Mouse (Mus musculus) neural tube, embryonic 12.5 days (tissue): ENCODE results near the gene Cops2. TPM values are rescaled to one million over a fixed set of nuclear protein-coding genes. Genes with fewer than 3 reads are reported as not detected.

ENCODE experiments used
- ATAC-seq: fragments of 200-750 bp; cut with Nextera tagmentation; 2 replicates; pipeline ENCODE4 v1.8.0; 2017; ENCODE audit warnings: low read depth, mild to moderate bottlenecking, moderate TSS enrichment, moderate library complexity; ENCODE audit not compliant: low FRiP score
- H3K27ac ChIP-seq: fragments of 300-500 bp; sonication (generic); 2 replicates; pipeline ENCODE4 v1.5.1; 2016
- H3K27me3 ChIP-seq: fragments of 300-500 bp; sonication (generic); replicated peaks from 2 replicates; pipeline ENCODE4 v1.6.1; 2016; ENCODE audit warnings: mild to moderate bottlenecking
- H3K36me3 ChIP-seq: fragments of 300-500 bp; sonication (generic); 2 replicates; pipeline ENCODE4 v1.6.1; 2016; ENCODE audit warnings: mild to moderate bottlenecking
- H3K4me1 ChIP-seq: fragments of 300-500 bp; sonication (generic); 2 replicates; pipeline ENCODE4 v1.6.1; 2016
- H3K4me2 ChIP-seq: fragments of 300-500 bp; sonication (generic); replicated peaks from 2 replicates; pipeline ENCODE4 v1.6.1; 2016; ENCODE audit warnings: mild to moderate bottlenecking
- H3K4me3 ChIP-seq: fragments of 300-500 bp; sonication (generic); 2 replicates; pipeline ENCODE4 v1.5.1; 2016
- H3K9ac ChIP-seq: fragments of 300-500 bp; sonication (generic); 2 replicates; pipeline ENCODE4 v1.6.1; 2016; ENCODE audit warnings: mild to moderate bottlenecking
- H3K9me3 ChIP-seq: fragments of 300-500 bp; sonication (generic); 2 replicates; pipeline ENCODE4 v1.6.1; 2016; ENCODE audit warnings: mild to moderate bottlenecking
- WGBS: fragments of 180-500 bp; shearing (Covaris S2); methylation state at CpG from one replicate; pipeline ENCODE4 v1.1.7; 2016; 5-methylcytosine and 5-hydroxymethylcytosine counted together
- polyA plus RNA-seq: library from polyadenylated mRNA; unstranded; fragments of >200 nt; fragmentation: Nextera tagmentation; extraction: Ambion mirVana; gene quantifications from 2 replicates; pipeline ENCODE4 v1.2.1, GENCODE M21; 2016

Cops2 gene
- polyA plus RNA-seq, 1 experiment from 2014 or later: 83.4 TPM

GRCm38 (mm10) chr2:125866058-125866740 lies 7.3 kb upstream of the Cops2 start:
- H3K27ac ChIP-seq: no peak overlapping the region

GRCm38 (mm10) chr2:125865585-125865984 lies 6.6 kb upstream of the Cops2 start:
- ATAC-seq: no peak
- no peaks in the 10 kb centered on the region for H3K36me3 ChIP-seq
- no peak overlapping the region for H3K27ac ChIP-seq
- H3K4me1 ChIP-seq: peaks cover 4% of the 10 kb centered on the region; the same call in 1 of the 2 replicates
- H3K9ac ChIP-seq: no peak overlapping the region
- H3K27me3 ChIP-seq: no peaks in the 10 kb centered on the region
- H3K9me3 ChIP-seq: no peaks in the 10 kb centered on the region
- peak overlapping the region; percentile 64 for H3K4me2 ChIP-seq
- no peak overlapping the region for H3K4me3 ChIP-seq

More at GRCm38 (mm10) chr2:125866058-125866740, 7.3 kb upstream of the Cops2 start:
- Histone ChIP-seq H3K9ac (peak overlapping the region; percentile 52), H3K27me3 (no peaks in the 10 kb centered on the region), H3K9me3 (no peaks in the 10 kb centered on the region), H3K4me2 (peak overlapping the region; percentile 64), H3K4me3 (peak overlapping the region; percentile 37), H3K4me1 (peaks cover 4% of the 10 kb centered on the region; the same call in 1 of the 2 replicates), H3K36me3 (no peaks in the 10 kb centered on the region)
- peak; percentile 64 for ATAC-seq
- 12% methylated on average over 23 of the region's 23 CpGs for WGBS

GRCm38 (mm10) chr2:125864551-125864950 lies 5.6 kb upstream of the Cops2 start:
- no peaks in the 10 kb centered on the region for H3K27me3 ChIP-seq
- ATAC-seq: no peak
- H3K9me3 ChIP-seq: no peaks in the 10 kb centered on the region
- H3K9ac ChIP-seq: no peak overlapping the region
- no peaks in the 10 kb centered on the region for H3K36me3 ChIP-seq
- H3K4me1 ChIP-seq: peaks cover 4% of the 10 kb centered on the region; the same call in 1 of the 2 replicates
- no peak overlapping the region for H3K4me3 ChIP-seq
- 90% methylated on average over 1 of the region's 1 CpGs for WGBS
- H3K27ac ChIP-seq: no peak overlapping the region
- no peak overlapping the region for H3K4me2 ChIP-seq

- no peak overlapping the region for H3K4me2 ChIP-seq
- no peak overlapping the region for H3K27ac ChIP-seq
- H3K4me1 ChIP-seq: peaks cover 4% of the 10 kb centered on the region; the same call in 1 of the 2 replicates
- H3K27me3 ChIP-seq: no peaks in the 10 kb centered on the region
- no peak overlapping the region for H3K4me3 ChIP-seq
- H3K9me3 ChIP-seq: no peaks in the 10 kb centered on the region
- H3K36me3 ChIP-seq: no peaks in the 10 kb centered on the region
- ATAC-seq: no peak
- H3K9ac ChIP-seq: no peak overlapping the region
- 89% methylated on average over 3 of the region's 3 CpGs for WGBS
Measured at GRCm38 (mm10) chr2:125863799-125864198, 4.9 kb upstream of the Cops2 start.

- no peaks in the 10 kb centered on the region for H3K9me3 ChIP-seq
- H3K27me3 ChIP-seq: no peaks in the 10 kb centered on the region
- H3K4me3 ChIP-seq: peak overlapping the region; percentile 100
- no peak for ATAC-seq
- peak overlapping the region; percentile 73 for H3K4me2 ChIP-seq
- H3K4me1 ChIP-seq: no peaks in the 10 kb centered on the region
- peak overlapping the region; percentile 99; the same call in 1 of the 2 replicates for H3K9ac ChIP-seq
- 50% methylated on average over 3 of the region's 3 CpGs for WGBS
- no peak overlapping the region for H3K27ac ChIP-seq
- no peaks in the 10 kb centered on the region for H3K36me3 ChIP-seq
Measured at GRCm38 (mm10) chr2:125857707-125858106, 1.2 kb downstream of the Cops2 start.

- Histone ChIP-seq H3K36me3 (peaks cover 18% of the 10 kb centered on the region), H3K9ac (no peak overlapping the region), H3K27ac (no peak overlapping the region), H3K4me1 (no peaks in the 10 kb centered on the region), H3K4me3 (no peak overlapping the region), H3K4me2 (no peak overlapping the region), H3K9me3 (no peaks in the 10 kb centered on the region), H3K27me3 (no peaks in the 10 kb centered on the region)
- ATAC-seq: no peak
- WGBS: 85% methylated on average over 2 of the region's 2 CpGs
Measured at GRCm38 (mm10) chr2:125851237-125851636, 7.7 kb downstream of the Cops2 start.

GRCm38 (mm10) chr2:125838708-125839284 lies 20.1 kb downstream of the Cops2 start:
- no peaks in the 10 kb centered on the region for H3K27me3 ChIP-seq
- no peaks in the 10 kb centered on the region for H3K9me3 ChIP-seq
- no peak overlapping the region for H3K4me3 ChIP-seq
- no peak for ATAC-seq
- 36% methylated on average over 2 of the region's 2 CpGs for WGBS
- H3K4me1 ChIP-seq: no peaks in the 10 kb centered on the region
- no peak overlapping the region for H3K27ac ChIP-seq
- H3K36me3 ChIP-seq: peaks cover 53% of the 10 kb centered on the region
- no peak overlapping the region for H3K9ac ChIP-seq
- H3K4me2 ChIP-seq: no peak overlapping the region

GRCm38 (mm10) chr2:125838091-125838490 lies 20.8 kb downstream of the Cops2 start:
- H3K9ac ChIP-seq: no peak overlapping the region
- peaks cover 58% of the 10 kb centered on the region for H3K36me3 ChIP-seq
- no peaks in the 10 kb centered on the region for H3K27me3 ChIP-seq
- no peak overlapping the region for H3K4me3 ChIP-seq
- H3K9me3 ChIP-seq: no peaks in the 10 kb centered on the region
- no peak overlapping the region for H3K27ac ChIP-seq
- ATAC-seq: no peak
- no peaks in the 10 kb centered on the region for H3K4me1 ChIP-seq
- H3K4me2 ChIP-seq: no peak overlapping the region
- WGBS: 96% methylated on average over 7 of the region's 7 CpGs

- no peak overlapping the region for H3K27ac ChIP-seq
- H3K27me3 ChIP-seq: no peaks in the 10 kb centered on the region
- WGBS: 92% methylated on average over 2 of the region's 2 CpGs
- H3K9me3 ChIP-seq: no peaks in the 10 kb centered on the region
- no peaks in the 10 kb centered on the region for H3K4me1 ChIP-seq
- no peak overlapping the region for H3K4me3 ChIP-seq
- H3K36me3 ChIP-seq: peaks cover 39% of the 10 kb centered on the region
- no peak overlapping the region for H3K9ac ChIP-seq
- ATAC-seq: no peak
- no peak overlapping the region for H3K4me2 ChIP-seq
Measured at GRCm38 (mm10) chr2:125829924-125830323, 29.0 kb downstream of the Cops2 start.

- 90% methylated on average over 4 of the region's 4 CpGs for WGBS
- no peak overlapping the region for H3K4me2 ChIP-seq
- no peak overlapping the region for H3K9ac ChIP-seq
- no peak overlapping the region for H3K4me3 ChIP-seq
- H3K36me3 ChIP-seq: peaks cover 22% of the 10 kb centered on the region
- ATAC-seq: no peak
- no peaks in the 10 kb centered on the region for H3K27me3 ChIP-seq
- H3K9me3 ChIP-seq: no peaks in the 10 kb centered on the region
- H3K4me1 ChIP-seq: no peaks in the 10 kb centered on the region
- H3K27ac ChIP-seq: no peak overlapping the region
Measured at GRCm38 (mm10) chr2:125827898-125828297, 31.0 kb downstream of the Cops2 start.

GRCm38 (mm10) chr2:125826201-125826600 lies 32.7 kb downstream of the Cops2 start:
- H3K4me1 ChIP-seq: no peaks in the 10 kb centered on the region
- H3K36me3 ChIP-seq: peaks cover 7% of the 10 kb centered on the region; the same call in 1 of the 2 replicates
- no peak overlapping the region for H3K9ac ChIP-seq
- H3K4me2 ChIP-seq: no peak overlapping the region
- no peaks in the 10 kb centered on the region for H3K27me3 ChIP-seq
- H3K4me3 ChIP-seq: no peak overlapping the region
- 50% methylated on average over 4 of the region's 4 CpGs for WGBS
- no peaks in the 10 kb centered on the region for H3K9me3 ChIP-seq
- H3K27ac ChIP-seq: no peak overlapping the region
- no peak for ATAC-seq

- 94% methylated on average over 4 of the region's 4 CpGs for WGBS
- Histone ChIP-seq H3K9me3 (no peaks in the 10 kb centered on the region), H3K9ac (no peak overlapping the region), H3K27ac (no peak overlapping the region), H3K4me2 (no peak overlapping the region), H3K4me1 (no peaks in the 10 kb centered on the region), H3K27me3 (no peaks in the 10 kb centered on the region), H3K4me3 (no peak overlapping the region), H3K36me3 (no peaks in the 10 kb centered on the region)
- ATAC-seq: no peak
Measured at GRCm38 (mm10) chr2:125820397-125820796, 38.5 kb downstream of the Cops2 start.
